Mouse (Mus musculus) liver (tissue): ENCODE measurements around the gene Klhl2.

Experiments
- DNase-seq: peaks from one replicate; pipeline ENCODE4 v3.0.0-alpha.2; 2020; ENCODE audit warnings: mixed read lengths

The Klhl2 gene

DNA sequence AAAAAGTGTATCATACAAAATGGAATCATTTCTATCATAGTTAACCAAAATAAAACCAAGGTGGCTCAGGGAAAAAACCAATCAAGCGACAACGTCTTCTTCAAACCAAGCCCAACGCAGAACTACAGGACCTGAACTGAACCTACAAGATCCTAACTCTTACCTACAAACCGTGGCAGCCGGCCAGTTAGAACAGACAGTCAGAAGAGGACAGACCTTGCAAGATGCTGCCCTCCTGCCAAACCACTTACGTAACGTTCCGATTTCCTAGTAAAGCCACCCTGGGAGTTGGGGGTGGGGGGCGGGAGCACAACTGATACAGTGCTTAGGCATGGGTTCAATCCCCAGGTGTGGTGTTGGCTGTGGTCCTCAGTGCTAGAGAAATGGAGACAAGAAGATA, 82.8 kb downstream of the Klhl2 start:
- no peak for DNase-seq

DNA sequence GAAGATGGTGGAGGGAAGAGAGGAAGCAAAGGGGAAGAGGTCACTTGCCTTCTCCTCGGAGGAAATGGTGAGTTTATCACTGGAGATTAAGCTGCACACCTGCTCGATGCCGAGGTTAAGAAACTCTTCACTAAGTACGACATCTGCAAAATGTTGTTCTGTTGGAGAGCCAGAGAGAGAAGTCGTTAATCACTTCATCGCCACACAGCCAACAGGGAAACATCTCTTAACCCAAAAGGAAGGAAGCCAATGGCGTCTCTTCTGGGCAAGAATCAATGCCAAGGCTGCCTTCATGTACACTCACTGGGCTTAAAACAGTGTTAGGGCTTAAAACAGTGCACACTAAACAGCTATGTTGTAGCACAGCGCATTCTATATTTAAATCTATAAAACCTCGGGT, 85.7 kb downstream of the Klhl2 start:
- no peak for DNase-seq

DNA sequence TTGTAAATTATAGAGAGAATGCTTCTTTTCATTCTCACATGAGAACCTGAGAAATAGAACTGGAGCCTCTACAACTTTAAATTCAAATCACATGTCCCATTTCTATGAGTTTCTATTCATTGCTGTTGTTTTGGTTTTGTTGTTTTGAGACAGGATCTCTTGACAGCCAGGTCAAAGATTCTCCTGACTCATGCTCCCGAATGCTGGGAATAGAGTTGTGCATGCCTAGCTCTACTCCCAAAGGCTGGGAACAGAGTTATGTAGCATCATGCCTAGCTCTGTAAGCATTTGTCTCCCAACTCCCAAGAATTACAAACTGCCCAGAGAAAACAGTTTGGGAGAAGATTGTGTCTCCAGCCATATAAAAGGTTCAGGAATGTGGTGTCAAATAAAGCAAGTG, 87.1 kb downstream of the Klhl2 start:
- no peak for DNase-seq

DNA sequence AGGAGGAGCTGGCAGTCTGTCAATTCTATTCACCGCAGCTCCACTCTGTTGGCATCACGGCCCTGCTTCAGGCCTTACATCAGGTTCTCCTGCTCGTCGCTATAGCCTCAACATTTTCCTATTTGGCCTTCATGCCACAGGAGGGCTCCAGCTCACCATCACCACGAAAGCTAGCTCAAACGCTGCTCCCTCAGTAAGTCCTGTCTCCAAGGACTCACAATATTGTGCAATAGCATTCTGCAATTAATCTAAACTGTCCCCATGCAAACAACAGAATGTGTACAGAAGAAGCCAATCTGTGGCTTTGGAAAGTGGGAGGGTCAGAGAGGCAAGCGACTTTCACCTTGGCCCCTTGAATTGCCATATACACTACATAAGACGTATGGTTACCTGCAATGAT, 88.4 kb downstream of the Klhl2 start:
- no peak for DNase-seq

DNA sequence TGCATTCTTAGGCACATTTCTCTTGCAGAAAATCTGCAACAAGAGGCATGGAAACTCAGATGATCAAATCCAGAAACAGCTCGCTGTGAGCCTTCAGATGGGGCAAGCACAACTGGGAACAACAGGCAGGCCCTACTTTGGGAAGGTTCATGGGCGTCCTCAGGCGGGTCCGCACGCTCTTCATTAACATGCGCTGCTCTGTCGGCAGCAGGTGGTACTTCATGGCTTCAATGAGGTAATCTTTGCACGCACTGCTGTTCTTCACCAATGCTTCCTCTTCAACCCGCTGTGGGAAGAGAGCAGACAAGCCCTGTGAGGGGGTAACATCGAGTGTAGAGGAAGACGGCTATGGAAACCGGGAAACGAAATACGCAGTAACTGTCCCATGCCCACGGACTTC, 91.9 kb downstream of the Klhl2 start:
- no peak for DNase-seq

DNA sequence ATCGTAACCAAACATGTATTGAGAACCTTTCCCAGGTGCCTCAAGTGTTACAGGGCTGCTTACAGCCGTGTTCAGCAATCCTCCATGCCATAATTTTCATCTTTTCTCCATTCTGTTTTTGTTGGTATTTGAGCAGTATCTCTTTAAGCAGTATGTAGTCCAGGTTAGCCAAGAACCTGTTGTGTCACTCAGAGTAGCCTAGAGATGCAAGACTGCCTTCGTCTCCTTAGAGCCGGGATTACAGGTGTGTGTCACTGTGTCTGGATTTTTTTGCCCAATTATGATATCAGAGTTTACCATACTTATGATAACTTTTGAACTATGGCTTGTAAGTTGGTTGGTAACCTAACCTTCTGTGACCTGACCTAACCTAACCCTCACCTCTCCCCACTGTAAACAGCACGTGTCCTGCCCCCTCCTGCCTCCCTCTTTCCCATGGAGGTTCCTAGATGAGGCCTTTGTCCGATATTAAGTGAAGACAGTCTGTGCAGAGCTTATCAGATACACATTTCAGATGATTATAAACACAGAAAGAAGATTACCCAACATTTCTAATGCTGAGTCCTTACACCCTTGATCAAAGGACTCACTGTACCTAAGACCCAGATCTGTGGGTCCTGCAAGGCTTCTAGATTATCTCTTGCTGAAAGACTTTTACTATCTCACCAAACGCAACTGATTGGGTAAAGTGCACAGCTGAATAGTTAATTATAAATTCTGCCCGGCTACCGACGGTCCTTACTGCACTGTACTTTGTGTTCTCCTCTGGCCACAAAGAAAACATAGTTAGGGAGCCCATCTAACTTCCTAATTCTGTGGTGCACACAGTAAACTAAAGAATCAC, 103.4 kb downstream of the Klhl2 start:
- no peak for DNase-seq

DNA sequence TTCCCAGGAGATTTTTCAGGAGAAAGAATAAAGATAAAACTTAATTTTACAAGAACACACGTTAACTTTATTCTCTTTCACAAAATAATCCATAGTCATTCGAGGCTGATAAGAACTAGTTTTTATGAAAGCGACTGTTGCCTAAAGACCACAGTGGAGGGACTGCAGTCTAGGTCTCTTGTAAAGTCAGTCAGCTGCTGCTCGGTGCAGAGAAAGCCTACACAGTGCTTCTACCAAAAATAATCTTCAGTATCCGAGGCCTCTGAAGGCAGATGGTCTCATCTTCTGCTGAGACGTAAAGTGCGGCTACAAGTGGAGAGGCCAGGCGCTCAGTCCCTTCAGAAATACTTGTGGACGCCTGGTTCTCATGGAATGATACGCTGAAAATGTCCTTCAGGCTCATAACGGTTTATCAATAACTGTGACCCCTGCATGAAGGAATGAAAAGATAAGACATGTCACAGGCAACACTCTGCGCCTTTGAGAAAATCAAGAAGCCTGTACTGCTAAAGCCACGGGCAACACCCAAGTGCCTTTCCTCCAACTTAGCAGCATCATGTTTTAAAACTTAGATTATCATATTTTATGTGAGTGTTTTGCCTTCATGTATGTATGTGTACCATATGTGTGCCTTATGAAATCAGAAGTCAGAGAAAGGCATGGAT, 109.1 kb downstream of the Klhl2 start:
- no peak for DNase-seq

DNA sequence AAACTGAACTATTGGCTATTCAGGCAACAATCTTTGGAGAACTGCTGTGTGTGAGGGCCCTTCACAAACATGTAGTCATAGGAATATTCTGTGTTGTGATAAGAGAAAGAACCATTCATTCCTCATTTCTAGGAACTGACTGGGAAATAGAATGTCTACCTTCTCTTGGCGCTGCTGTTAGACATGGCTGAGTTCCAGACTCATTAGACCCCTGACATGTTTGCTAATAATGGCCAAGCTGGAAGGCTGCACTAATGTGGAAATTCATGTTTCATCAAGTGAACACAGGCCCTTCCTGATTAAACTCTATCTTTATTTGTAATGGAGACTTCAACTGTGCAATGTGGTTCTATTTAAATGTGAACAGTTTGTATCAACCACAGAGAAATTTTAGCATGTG, 110.9 kb downstream of the Klhl2 start:
- no peak for DNase-seq

DNA sequence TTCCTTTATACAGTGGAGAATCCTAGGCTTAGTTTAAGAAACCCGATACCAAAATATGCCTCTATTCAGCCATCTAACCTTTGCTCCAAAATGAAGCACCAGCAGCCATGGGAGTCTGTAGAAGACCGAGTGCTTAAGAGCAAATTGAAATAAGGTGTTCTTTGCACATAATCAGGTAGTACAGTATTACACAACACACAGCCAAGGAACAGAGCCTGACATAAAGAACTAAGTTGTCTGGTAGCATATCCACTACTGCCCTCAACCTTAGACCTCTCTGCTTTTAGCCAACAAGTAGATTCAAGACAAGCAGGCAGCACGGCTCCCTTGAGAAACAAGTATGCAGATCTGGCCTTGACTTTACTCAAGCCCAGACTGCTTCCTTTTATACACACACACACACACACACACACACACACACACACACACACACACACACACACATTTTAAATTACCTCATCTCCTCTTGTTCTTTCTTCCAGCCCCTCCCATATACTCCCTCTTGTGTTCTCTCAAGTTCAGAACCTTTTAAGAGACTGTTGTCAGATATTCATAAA, 113.0 kb downstream of the Klhl2 start:
- no peak for DNase-seq

DNA sequence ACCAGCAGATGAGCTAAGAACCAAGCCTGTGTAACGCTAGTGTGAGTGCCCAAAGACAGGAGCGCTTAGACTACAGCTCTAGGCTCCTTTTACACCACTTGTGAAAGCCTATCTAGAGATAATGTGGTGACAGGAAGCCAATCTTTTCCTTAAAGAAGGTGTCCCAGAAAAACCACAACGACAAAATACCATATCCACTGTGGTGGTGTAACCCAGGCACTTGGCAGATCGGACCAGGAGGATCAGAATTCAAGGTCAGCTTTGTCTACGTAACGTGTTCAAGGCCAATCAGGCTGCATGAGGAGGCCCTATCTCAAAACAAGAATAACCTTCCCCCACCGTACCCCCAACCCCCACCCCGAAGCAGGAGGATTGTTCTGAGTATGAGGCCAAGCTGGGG, 114.7 kb downstream of the Klhl2 start:
- DNase-seq, result no peak

DNA sequence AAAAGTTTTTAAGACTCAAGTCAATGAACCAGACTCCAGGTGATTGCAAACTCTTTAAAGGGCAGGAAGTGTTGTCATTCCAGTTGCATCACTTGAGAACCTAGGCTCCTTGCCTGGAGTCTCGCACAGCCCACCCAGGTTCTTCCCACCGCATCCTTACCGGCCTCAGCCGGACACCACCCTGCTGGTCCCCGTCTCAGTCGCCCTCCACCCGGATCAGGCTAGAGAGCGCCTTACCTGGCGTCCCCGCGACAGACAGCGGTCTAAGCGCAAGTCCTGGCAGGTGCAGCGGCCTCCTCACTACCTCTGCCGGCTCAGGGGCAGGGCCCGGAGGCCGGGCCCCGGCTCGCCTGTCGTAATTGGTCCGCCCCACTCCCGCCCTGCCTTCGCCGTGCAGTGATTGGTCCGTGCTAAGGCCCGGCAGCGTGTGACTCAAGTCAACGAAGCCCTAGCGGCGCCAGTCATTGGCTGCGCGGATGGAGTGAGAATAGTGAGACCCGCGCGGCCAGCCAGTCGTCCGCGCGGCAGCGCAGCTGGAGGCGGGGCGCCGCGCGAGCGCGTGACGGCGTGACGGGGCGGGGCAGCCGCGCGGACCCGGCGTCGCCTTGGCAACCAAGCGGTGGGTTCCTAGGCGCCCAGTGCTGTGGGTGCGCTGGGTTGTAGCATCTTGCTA, 116.4 kb downstream of the Klhl2 start, which contains the start of gene Msmo1:
Gene Msmo1, minus strand, starts transcription at position 522 of the 673 bp plus-strand sequence.
- peak; percentile 98 for DNase-seq

DNA sequence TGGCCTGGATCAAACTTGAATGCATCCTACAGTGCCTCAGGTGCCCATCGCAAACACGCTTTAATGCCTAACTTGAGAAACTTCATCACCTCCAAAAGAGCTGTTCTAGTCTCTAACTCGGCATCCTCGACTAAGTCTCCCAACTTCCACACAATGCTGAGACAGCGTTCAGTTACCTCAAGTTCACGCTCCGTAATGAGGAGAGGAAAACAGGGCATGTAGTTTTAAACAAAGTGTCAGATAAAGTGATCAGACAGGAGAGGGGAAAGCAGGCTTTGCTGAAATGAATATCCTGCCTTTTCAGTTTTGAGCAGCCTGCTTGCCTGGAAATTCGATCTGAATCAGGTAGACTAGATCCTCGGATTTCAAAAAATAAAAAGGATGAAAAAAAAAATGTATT, 117.2 kb downstream of the Klhl2 start:
- DNase-seq, result no peak

DNA sequence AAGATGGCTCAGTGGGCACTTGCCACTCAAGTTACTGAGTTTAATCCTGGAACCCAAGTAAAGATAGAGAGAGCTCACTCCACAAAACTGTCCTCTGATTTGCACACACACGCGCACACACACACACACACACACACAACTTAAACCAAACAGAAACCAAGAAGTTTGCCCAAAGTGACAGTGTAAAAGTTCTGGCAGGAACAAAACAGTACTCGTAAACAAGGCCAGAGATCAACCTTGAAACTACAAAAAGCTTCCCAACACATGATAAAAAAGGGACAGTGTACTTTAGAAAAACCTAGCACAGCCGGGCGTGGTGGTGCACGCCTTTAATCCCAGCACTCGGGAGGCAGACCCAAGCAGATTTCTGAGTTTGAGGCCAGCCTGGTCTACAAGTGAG, 121.7 kb downstream of the Klhl2 start:
- DNase-seq, result no peak

DNA sequence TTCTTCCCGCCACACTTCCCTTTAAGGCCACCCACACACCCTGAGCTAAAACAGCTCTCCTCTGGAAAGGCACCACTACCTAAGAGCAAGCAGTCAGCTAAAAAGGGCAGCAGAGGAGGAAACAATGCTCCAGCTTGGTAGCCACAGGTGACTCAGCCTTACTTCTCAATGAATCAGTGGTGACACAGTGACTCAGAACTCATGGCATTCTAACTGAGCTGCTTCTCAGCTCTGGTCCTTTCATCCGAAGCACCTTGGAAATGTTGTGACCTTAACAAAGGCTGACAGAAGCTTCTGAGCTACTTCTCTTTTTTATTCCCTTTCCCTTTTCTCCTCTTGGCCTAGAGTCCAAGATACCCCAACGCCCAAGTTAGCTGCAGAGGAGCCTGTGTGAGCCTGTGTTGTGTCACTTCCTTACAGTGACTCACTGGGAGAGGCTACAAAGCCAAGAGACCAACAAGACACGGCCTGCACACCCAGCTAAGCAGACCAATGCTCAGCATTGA, 123.6 kb downstream of the Klhl2 start:
- no peak for DNase-seq

DNA sequence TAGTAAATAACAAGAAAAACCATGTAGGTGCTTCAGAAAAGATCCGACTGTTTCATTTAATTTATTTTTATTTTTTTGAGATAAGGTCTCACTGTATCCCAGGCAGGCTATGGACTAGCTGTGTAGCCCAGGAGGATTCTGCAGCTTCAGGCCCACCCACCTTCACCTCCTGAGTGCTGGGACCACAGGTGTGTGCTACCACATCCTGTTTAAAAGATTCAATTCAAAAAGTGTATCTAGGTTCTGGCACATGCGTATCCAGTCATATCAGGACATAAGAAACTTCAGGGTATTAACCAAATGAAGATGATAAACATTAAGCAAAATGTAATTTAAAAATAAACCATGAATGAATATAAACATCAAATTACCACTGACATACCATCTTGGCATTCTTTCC, 126.6 kb downstream of the Klhl2 start:
- DNase-seq, result no peak

DNA sequence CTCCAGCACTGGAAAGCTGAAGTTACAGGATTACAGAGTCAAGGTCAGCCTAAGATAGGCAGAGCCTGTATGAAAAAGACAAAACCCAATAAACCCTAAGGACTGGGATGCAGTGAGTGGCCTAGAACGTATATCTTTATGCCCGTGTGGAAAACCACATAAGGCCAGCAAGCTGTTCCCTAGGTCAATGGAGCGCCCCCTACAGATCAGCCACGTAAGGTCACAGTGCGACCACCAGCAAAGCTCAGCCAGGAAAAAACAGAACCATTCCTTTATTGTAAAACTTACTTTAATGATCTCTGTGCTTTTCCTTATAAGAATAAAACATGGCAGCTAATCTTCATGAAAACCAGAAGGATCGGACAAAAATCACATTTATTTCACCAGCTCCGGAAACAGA, 131.9 kb downstream of the Klhl2 start:
- DNase-seq, result no peak

DNA sequence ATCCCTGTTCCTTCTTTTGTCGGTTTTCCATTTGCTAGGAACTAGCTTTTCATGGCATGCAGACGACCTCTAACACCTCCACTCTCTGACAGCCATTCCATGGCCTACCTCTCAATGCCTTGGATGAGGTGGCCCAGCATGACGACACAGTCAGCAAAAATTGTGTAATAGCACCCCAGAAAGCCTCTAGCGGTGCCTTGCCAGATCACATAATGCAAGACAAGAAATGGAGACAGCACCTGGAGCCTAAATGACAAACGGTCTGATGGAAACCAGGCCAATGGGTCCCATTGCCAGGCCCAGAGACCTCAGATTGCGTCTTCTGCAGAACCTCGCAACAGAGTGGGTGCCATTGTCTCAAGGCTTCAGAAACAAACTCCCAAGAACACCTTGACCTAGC, 137.3 kb downstream of the Klhl2 start:
- no peak for DNase-seq

DNA sequence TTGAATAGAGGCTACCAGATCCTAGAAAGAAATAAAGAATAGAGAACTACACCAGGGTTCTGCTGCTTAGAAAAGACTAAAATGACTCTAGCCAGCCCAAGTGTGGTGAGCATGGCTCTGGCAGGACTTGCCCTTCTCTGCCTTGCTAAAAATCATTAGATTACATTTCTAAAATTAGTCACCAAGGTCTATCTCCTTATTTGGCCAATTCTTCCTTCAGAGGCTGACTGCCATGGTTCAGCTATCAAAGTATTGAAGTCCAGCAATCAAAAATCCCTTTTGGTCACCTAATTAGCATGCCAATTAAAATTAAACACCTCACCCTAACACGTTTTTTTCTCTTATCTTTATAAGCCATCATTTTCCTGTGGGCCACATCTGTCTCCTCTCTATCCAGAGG, 138.3 kb downstream of the Klhl2 start:
- DNase-seq, result no peak

DNA sequence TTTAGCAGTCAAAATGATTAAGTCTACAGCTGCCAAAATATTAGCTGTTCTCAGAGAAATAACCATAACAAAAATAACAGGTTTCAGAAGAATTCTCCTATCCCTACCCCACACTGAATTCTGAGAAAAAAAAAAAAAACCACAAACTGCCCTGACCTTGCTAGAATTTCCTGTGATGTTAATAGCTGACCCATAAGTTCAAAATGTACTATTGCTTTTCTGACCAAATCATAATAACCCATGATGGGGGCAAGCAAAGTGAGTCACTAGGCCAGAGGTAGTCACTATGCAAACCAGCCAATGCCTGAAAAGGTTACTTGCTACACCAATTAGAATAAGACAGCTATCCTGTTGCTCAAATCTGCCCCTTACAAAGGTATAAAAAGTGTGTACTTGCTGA, 142.3 kb downstream of the Klhl2 start:
- no peak for DNase-seq

DNA sequence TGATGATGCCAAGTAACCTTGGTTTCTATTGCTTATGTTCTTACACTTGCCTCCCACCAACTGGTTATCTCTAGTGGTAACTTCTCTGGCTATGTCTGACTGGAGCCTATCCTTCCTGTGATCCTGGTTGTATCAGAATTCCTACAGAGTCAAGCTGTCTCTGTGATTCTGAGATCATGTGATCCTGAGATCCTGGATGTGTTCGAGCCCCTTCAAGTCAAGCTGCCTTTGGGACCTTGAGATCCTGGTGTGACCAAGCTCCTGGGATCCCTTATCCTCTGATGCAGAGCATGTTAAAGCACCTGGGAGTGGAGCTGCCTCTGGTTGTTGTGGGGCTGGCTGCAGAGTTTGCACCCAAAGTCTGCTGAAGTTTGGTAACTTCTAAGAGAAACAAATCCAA, 146.6 kb downstream of the Klhl2 start:
- no peak for DNase-seq

DNA sequence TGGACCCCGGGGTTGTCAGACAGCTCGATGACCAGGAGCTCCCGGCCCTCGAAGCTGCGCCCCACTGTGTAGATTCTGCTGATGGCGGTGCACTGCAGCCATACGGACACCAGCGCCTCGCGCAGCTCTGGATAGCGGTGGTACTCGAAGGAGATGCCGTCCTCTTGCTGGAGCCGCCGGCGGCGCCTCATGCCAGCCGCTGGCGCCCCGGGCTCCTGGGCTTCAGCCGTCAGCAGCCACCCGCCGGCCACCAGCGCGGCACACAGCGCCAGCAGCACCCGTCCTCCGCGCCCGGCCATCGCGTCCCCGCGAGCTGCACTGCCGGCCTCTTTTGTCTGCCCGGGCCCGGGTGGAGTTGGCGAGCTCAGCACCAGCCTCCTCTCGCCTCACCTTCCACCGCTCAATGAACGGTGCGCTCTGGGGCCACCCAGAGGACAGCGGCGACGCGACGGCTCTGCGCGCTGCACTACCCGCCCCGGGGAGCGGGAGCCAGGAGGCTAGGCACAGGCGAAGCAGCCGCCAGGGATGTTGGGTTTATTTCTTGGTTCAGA, 157.1 kb downstream of the Klhl2 start, which contains the start of gene Cpe:
Gene Cpe, minus strand, starts transcription at position 404 of the 551 bp plus-strand sequence.
- peak; percentile 64 for DNase-seq

DNA sequence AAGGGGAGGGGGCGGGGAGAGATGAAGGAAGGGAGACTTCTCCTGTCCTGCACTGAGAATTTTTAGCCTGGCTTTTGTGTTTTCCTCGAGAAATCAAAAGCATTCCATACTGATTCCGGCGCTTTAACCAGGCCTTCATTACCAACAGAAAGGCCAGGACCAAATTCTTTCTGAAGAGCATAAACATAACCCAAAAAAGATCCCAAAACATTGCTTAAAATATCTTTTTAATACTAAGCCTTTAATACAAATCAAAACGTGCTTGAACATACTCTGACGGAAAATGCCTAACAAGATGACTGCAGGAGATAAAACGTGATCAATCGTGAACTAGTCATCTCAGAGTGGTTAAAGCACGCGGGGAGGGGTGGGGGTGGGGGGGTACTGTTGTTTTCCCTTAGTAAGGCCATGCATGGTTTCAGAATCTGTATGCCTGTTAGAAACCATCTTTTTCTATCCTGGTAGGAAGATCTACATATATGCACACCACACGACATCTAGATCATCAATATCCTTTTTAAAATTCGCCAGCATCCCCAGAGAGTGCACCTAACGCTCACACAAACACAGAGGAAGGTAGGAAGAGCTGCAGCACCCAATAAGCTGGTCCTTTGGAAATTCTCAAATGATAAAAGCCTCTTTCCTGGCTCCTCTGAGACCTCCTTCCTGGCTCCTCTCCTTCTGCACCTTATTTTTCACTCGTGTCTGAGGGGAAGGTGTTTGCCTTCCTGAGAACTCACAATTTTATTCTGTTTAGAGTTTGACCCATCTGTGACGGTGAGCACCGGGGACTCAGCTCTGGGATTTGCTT, 158.0 kb downstream of the Klhl2 start:
- no peak for DNase-seq
